Mouse (Mus musculus) spleen, adult 2 months (tissue): Measurements from ENCODE around the gene Sall1. TPM values are rescaled to one million over a fixed set of nuclear protein-coding genes. Genes with fewer than 3 reads are reported as not detected.

Experiments used
- DNase-seq, 2 experiments: peaks; one replicate each; pipeline versions ENCODE4 v3.0.0 to v3.0.0-alpha.2; 2012 to 2021; ENCODE audit warnings: low spot score in 2 of 2, low read depth in 1 of 2
- H3K27ac ChIP-seq: fragments of 200-500 bp; 2 replicates; pipeline ENCODE4 v1.5.1; 2012; ENCODE audit warnings: low read length, inconsistent platforms; ENCODE audit not compliant: insufficient read depth
- H3K27me3 ChIP-seq: fragments of 200-500 bp; 2 replicates; pipeline ENCODE4 v1.6.1; 2012; ENCODE audit warnings: mild to moderate bottlenecking, moderate library complexity, low read length, inconsistent platforms; ENCODE audit not compliant: control insufficient read depth, insufficient read depth
- H3K36me3 ChIP-seq: fragments of 200-500 bp; 2 replicates; pipeline ENCODE4 v1.6.1; 2012; ENCODE audit warnings: mild to moderate bottlenecking, low read length, inconsistent platforms; ENCODE audit not compliant: control insufficient read depth, insufficient read depth
- H3K4me1 ChIP-seq: fragments of 200-500 bp; 2 replicates; pipeline ENCODE4 v1.6.1; 2011; ENCODE audit warnings: inconsistent platforms; ENCODE audit not compliant: control insufficient read depth, insufficient read depth, insufficient read length
- H3K4me3 ChIP-seq: fragments of 200-500 bp; 2 replicates; pipeline ENCODE4 v1.5.1; 2011; ENCODE audit warnings: mild to moderate bottlenecking, inconsistent platforms; ENCODE audit not compliant: insufficient read depth, insufficient read length; ENCODE audit errors: extremely low read depth
- CTCF ChIP-seq: fragments of 200-500 bp; IDR thresholded peaks from 2 replicates; pipeline ENCODE4 v1.5.1; 2011; ENCODE audit warnings: mild to moderate bottlenecking, inconsistent platforms; ENCODE audit not compliant: insufficient read depth, insufficient read length, insufficient replicate concordance; ENCODE audit errors: extremely low read depth
- POLR2A ChIP-seq: fragments of 200-500 bp; IDR thresholded peaks from 2 replicates; pipeline ENCODE4 v1.6.1; 2011; ENCODE audit warnings: low read depth, low read length, inconsistent platforms
- WGBS: fragments of 180-500 bp; shearing (Covaris S2); methylation state at CpG from one replicate; pipeline ENCODE4 v1.1.7; 2018; 5-methylcytosine and 5-hydroxymethylcytosine counted together
- polyA plus RNA-seq: library from polyadenylated mRNA; depleted of rRNA; stranded (reverse); fragments of >200 nt; gene quantifications from 2 replicates; pipeline ENCODE4 v1.2.3, GENCODE M21; 2012

The Sall1 gene
- polyA plus RNA-seq, 1 experiment = 0.05 TPM

DNA sequence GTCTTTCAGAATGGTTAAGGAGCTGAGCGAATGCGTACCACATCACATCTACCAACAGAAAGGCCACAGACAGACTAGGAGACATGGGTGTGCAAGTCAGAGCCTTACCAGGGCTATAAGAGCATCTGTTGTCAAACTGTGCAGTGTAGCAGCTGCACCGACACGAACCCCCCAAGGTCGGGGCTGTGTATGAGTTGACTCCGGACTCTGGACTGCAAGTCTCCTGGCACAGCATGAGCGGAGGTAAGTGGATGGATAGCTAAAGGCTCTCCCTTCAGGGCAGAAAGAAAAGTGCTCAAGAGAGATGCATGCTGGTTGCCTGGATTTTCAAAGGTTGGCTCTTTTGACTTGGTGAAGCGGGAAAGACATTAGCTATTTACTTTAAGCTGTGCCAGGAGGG lies 16.8 kb upstream of the Sall1 start:
- DNase-seq = no peak
- Histone ChIP-seq H3K4me3 (no peak overlapping the region), H3K36me3 (no peaks in the 10 kb centered on the region), H3K4me1 (no peaks in the 10 kb centered on the region), H3K27ac (no peak overlapping the region), H3K27me3 (no peaks in the 10 kb centered on the region)
- TF ChIP-seq CTCF (no peak), POLR2A (no peak)
- 89% methylated on average over 8 of the region's 8 CpGs for WGBS

DNA sequence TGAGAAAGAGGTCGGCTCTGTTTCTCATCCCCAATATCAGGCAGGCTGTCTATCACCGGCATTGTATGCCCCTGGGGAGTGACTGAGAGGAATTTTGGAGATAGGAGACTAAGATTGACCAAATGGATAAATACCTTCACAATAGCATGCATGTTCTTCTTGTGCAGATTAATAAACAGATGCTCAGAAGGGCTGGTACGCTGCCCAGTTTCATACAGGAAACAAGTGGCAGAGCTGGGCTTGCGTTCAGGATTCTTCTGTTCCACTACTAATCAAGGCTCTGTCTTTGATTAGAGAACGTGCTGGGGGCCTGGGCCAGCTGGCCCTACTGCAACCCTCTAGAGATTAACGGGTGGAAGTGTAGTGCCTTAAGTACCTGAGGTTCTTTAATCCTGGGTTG lies 15.5 kb upstream of the Sall1 start:
- no peaks in the 10 kb centered on the region for H3K36me3 ChIP-seq
- H3K27me3 ChIP-seq = no peaks in the 10 kb centered on the region
- 66% methylated on average over 6 of the region's 6 CpGs for WGBS
- no peaks in the 10 kb centered on the region for H3K4me1 ChIP-seq
- TF ChIP-seq POLR2A (no peak), CTCF (no peak)
- H3K4me3 ChIP-seq = no peak overlapping the region
- H3K27ac ChIP-seq = no peak overlapping the region
- DNase-seq = no peak

DNA sequence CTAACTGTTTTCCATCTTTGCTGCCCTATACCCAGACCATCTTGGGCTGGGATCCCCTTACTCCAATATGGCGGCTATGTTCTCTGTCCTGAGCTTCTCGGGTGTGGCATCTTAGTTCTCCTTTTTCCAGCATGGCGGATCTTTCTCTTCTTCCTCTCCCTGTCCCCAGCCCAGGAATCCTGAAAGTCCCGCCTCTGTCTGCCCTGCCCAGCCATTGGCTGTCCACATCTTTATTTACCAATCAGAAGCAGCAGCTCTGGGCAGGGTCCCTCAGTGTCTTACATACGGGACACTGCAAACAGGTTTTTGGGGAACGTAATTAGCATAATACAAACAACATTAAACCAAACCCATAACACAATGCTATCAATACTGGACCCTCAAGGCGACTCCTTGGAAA lies 8.9 kb upstream of the Sall1 start:
- 87% methylated on average over 7 of the region's 7 CpGs for WGBS
- no peaks in the 10 kb centered on the region for H3K36me3 ChIP-seq
- H3K27me3 ChIP-seq = no peaks in the 10 kb centered on the region
- DNase-seq = no peak
- TF ChIP-seq POLR2A = no peak
- TF ChIP-seq CTCF = no peak
- H3K27ac ChIP-seq = no peak overlapping the region
- H3K4me3 ChIP-seq = no peak overlapping the region
- no peaks in the 10 kb centered on the region for H3K4me1 ChIP-seq

- TF ChIP-seq POLR2A (no peak), CTCF (no peak)
- Histone ChIP-seq H3K36me3 (no peaks in the 10 kb centered on the region), H3K27ac (no peak overlapping the region), H3K4me1 (no peaks in the 10 kb centered on the region; the same call in 1 of the 2 replicates), H3K27me3 (peaks cover 26% of the 10 kb centered on the region), H3K4me3 (no peak overlapping the region)
- DNase-seq = no peak
- 8% methylated on average over 26 of the region's 26 CpGs for WGBS
Observed at GRCm38 (mm10) chr8:89046639-89047348, 2.8 kb upstream of the Sall1 start.

DNA sequence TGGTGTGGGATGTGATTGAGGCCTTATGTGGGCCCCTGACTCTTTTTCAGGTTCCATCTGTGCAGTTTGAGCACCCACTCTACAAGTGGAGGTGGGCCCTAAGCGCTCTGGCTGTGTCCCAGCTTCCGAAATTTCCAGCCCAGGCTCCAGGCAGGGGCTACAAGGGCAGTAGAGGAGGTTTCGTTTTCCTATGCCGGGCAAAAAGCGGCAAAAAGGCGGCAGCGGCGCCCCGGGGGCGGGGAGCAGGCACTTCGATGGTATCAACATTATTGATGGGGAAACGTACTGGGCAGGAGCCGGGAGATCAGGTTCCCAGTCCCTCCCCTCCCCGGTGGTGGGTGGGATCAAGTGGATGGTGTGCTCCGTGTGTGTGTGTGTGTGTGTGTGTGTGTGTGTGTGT lies 2.3 kb upstream of the Sall1 start:
- 1% methylated on average over 15 of the region's 15 CpGs for WGBS
- DNase-seq = no peak
- Histone ChIP-seq H3K36me3 (no peaks in the 10 kb centered on the region), H3K27me3 (peaks cover 27% of the 10 kb centered on the region), H3K27ac (no peak overlapping the region), H3K4me1 (no peaks in the 10 kb centered on the region; the same call in 1 of the 2 replicates), H3K4me3 (no peak overlapping the region)
- TF ChIP-seq CTCF (no peak), POLR2A (no peak)

GRCm38 (mm10) chr8:89045726-89046125 lies 1.8 kb upstream of the Sall1 start:
- no peak for TF ChIP-seq CTCF
- TF ChIP-seq POLR2A = no peak
- H3K4me1 ChIP-seq = no peaks in the 10 kb centered on the region; the same call in 1 of the 2 replicates
- 8% methylated on average over 17 of the region's 17 CpGs for WGBS
- H3K27me3 ChIP-seq = peaks cover 30% of the 10 kb centered on the region
- no peak overlapping the region for H3K27ac ChIP-seq
- no peak overlapping the region for H3K4me3 ChIP-seq
- no peak for DNase-seq
- H3K36me3 ChIP-seq = no peaks in the 10 kb centered on the region

DNA sequence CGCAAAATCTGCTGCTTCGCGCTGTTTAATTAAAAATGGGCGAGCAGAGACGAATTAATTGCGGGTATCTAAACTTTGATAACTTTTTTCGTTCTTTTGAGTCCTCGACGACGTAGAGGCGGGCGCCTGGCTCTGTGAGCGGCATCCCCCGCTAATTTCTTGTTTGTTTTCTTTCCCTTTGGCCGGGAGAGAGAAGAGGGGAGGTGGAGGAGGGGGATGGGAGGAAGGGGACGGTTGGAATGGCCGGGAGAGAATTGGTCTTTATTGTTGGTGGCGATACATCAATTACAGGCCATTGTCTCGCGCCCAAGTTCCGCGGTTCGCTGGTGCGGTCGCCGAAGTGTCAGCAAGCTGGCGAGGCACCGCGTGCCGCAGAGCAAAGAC lies 1.2 kb upstream of the Sall1 start:
- H3K27me3 ChIP-seq = peaks cover 30% of the 10 kb centered on the region
- H3K4me1 ChIP-seq = no peaks in the 10 kb centered on the region; the same call in 1 of the 2 replicates
- 6% methylated on average over 30 of the region's 30 CpGs for WGBS
- no peak overlapping the region for H3K27ac ChIP-seq
- TF ChIP-seq CTCF = no peak
- TF ChIP-seq POLR2A = no peak
- DNase-seq = no peak
- H3K36me3 ChIP-seq = no peaks in the 10 kb centered on the region
- no peak overlapping the region for H3K4me3 ChIP-seq
